Mouse (Mus musculus) hindbrain, embryonic 16.5 days (tissue): ENCODE measurements around the gene Lpar1. TPM values are rescaled to one million over a fixed set of nuclear protein-coding genes. Genes with fewer than 3 reads are reported as not detected.

ENCODE experiments used
- ATAC-seq: fragments of 200-750 bp; cut with Nextera tagmentation; 2 replicates; pipeline ENCODE4 v1.8.0; 2017; ENCODE audit warnings: moderate TSS enrichment, moderate library complexity
- H3K27ac ChIP-seq: fragments of 300-500 bp; sonication (generic); 2 replicates; pipeline ENCODE4 v1.5.1; 2014; ENCODE audit warnings: low read depth, mild to moderate bottlenecking, control low read depth, low read length, moderate library complexity
- H3K27me3 ChIP-seq: fragments of 300-500 bp; sonication (generic); replicated peaks from 2 replicates; pipeline ENCODE4 v1.6.1; 2014; ENCODE audit warnings: low read length; ENCODE audit not compliant: control insufficient read depth, insufficient read depth
- H3K36me3 ChIP-seq: fragments of 300-500 bp; sonication (generic); 2 replicates; pipeline ENCODE4 v1.6.1; 2014; ENCODE audit warnings: mild to moderate bottlenecking, low read length, moderate library complexity, mixed read lengths; ENCODE audit not compliant: control insufficient read depth, insufficient read depth
- H3K4me1 ChIP-seq: fragments of 300-500 bp; sonication (generic); 2 replicates; pipeline ENCODE4 v1.6.1; 2014; ENCODE audit warnings: low read depth, low read length; ENCODE audit not compliant: control insufficient read depth, insufficient read depth
- H3K4me2 ChIP-seq: fragments of 300-500 bp; sonication (generic); 2 replicates; pipeline ENCODE4 v1.6.1; 2014; ENCODE audit warnings: mild to moderate bottlenecking, low read length, control low read depth, moderate library complexity
- H3K4me3 ChIP-seq: fragments of 300-500 bp; sonication (generic); 2 replicates; pipeline ENCODE4 v1.5.1; 2014; ENCODE audit warnings: mild to moderate bottlenecking, low read length, control low read depth, moderate library complexity
- H3K9ac ChIP-seq: fragments of 300-500 bp; sonication (generic); 2 replicates; pipeline ENCODE4 v1.6.1; 2014; ENCODE audit warnings: low read depth, mild to moderate bottlenecking, control low read depth, low read length, moderate library complexity
- H3K9me3 ChIP-seq: fragments of 300-500 bp; sonication (generic); 2 replicates; pipeline ENCODE4 v1.6.1; 2014; ENCODE audit warnings: mild to moderate bottlenecking, low read length, moderate library complexity; ENCODE audit not compliant: control insufficient read depth
- WGBS: fragments of 180-500 bp; shearing (Covaris S2); extraction: QIAGEN DNeasy Blood & Tissue Kit; methylation state at CpG from one replicate; pipeline ENCODE4 v1.1.7; 2014; 5-methylcytosine and 5-hydroxymethylcytosine counted together
- polyA plus RNA-seq: library from polyadenylated mRNA; unstranded; fragments of >200 nt; fragmentation: Nextera tagmentation; extraction: Ambion mirVana; gene quantifications from 2 replicates; pipeline ENCODE4 v1.2.1, GENCODE M21; 2015

Gene Lpar1
- polyA plus RNA-seq, 1 experiment from 2014 or later: 20.9 TPM

DNA sequence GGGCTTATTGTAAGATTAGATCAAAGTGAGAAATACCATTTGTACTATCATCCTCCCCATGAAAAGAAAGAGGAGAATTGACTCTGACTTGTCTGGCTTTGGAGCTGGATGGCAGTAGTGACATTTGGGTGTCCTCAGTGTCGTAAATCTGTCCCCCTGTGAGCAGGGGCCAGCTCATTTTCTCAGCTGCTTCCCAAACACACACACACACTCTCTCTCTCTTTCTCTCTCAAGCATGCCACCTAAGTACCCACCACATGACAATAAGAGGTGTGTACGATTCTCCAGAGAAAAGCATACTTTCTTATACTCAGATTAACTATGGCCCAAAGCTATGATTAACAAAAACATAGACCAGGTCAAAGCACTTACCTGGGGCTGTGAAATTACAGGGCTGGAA lies 49.4 kb downstream of the Lpar1 start:
- Histone ChIP-seq H3K27ac (no peak overlapping the region), H3K9me3 (no peaks in the 10 kb centered on the region), H3K36me3 (no peaks in the 10 kb centered on the region), H3K4me2 (no peak overlapping the region), H3K4me1 (peaks cover 2% of the 10 kb centered on the region; the same call in 1 of the 2 replicates), H3K4me3 (no peak overlapping the region), H3K27me3 (no peaks in the 10 kb centered on the region), H3K9ac (no peak overlapping the region)
- ATAC-seq: no peak
- WGBS: 95% methylated on average over 2 of the region's 2 CpGs

DNA sequence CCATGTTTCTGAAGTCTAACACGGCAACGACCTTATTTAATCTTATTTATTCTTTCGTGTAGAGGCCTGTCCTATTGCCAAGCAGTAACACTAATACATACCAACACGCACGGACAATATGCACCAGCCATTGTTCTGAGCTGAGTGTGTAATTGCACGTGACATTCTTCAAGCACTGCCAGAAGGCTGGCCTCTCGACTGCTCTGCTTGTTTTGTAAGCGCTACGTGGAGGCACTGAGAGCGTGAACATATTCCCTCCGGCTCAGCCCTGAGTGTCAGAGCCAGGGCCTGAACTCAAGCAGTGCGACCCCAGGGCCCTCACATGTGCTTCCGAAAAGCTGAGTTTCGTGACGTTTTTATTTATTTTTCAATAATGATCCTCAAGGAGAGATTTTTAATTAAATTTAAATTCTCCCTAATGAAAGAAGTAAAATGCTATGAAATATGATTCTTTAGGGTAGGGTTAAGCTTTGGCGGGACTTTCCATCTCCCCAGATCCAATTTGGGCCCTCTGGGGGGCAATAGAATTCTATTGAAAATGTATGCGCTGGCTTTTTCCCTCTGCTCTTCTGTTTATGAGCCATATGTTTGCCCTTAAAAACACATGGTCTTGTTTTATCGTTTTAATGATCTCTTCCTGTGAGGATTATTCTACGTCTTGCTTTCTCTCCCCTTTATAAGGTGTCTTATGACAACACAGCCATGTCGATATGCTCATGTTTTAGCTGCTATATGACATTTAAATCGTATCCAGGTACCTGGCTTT lies 52.5 kb downstream of the Lpar1 start:
- H3K9me3 ChIP-seq: no peaks in the 10 kb centered on the region
- no peak overlapping the region for H3K4me2 ChIP-seq
- H3K27ac ChIP-seq: no peak overlapping the region
- no peak overlapping the region for H3K4me3 ChIP-seq
- no peaks in the 10 kb centered on the region for H3K27me3 ChIP-seq
- H3K9ac ChIP-seq: no peak overlapping the region
- ATAC-seq: peak; percentile 69
- no peaks in the 10 kb centered on the region for H3K36me3 ChIP-seq
- H3K4me1 ChIP-seq: no peaks in the 10 kb centered on the region
- WGBS: 45% methylated on average over 21 of the region's 21 CpGs

DNA sequence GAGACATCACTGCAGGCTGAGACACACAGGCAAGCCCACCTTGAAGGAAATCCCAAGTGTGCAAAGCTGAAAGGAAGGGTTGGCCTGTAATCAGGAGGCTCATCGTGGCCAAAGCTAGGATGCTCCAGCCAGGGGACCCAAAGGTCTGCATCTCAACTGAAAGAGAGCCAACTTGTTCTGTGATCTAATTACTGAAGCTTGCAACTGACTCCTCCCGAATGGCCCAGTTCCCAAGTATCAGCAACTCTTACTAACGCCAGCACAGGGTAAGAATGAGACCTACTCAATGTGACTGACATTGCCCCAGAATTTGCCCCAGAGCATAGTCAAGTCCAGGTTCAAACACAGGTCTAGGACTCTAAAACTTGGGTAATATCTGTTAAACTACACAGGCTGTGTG lies 53.9 kb downstream of the Lpar1 start:
- no peaks in the 10 kb centered on the region for H3K4me1 ChIP-seq
- ATAC-seq: no peak
- WGBS: 54% methylated on average over 3 of the region's 3 CpGs
- no peak overlapping the region for H3K9ac ChIP-seq
- no peak overlapping the region for H3K4me3 ChIP-seq
- no peaks in the 10 kb centered on the region for H3K36me3 ChIP-seq
- no peaks in the 10 kb centered on the region for H3K27me3 ChIP-seq
- no peak overlapping the region for H3K27ac ChIP-seq
- no peaks in the 10 kb centered on the region for H3K9me3 ChIP-seq
- H3K4me2 ChIP-seq: no peak overlapping the region

DNA sequence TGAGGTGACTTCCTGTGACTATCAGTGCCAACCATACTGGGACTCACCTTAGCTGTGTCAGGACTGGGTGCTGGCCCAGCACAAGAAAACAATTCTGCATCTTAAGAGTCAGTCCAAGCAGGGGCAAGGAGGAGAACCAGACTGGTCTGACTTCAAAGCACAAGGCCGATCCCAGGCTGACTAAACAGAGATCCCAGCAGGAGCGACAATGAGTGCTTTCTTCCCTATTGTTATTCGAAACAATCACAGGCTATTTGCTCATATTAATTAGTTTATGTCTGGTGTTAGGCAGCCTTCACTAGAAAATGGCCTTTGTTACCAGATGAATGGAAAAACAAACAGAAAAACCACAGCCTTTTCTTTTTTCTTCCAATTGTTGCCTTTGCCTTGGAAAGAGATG lies 54.5 kb downstream of the Lpar1 start:
- H3K4me1 ChIP-seq: no peaks in the 10 kb centered on the region
- no peak overlapping the region for H3K27ac ChIP-seq
- no peaks in the 10 kb centered on the region for H3K27me3 ChIP-seq
- H3K9ac ChIP-seq: no peak overlapping the region
- no peak for ATAC-seq
- H3K9me3 ChIP-seq: no peaks in the 10 kb centered on the region
- WGBS: 35% methylated on average over 3 of the region's 3 CpGs
- no peak overlapping the region for H3K4me2 ChIP-seq
- H3K36me3 ChIP-seq: no peaks in the 10 kb centered on the region
- H3K4me3 ChIP-seq: no peak overlapping the region

DNA sequence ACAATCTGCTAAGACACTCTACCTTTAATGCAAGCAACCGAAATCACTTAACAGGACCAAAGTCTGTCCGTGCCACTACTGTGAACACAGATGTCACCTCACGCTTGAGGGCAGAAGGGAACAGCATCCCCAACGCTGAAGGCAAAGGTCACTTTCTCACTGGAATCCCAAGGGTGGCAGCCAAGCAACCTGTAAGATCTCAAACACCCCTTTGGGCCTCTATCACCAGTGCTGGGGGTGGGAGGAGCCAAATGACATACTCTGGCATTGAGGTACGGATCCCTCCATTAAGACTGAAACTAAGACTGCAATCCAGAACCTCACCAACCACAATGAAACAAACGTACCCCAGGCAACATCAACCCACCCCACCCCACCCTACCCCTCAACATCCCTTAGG lies 55.0 kb downstream of the Lpar1 start:
- H3K36me3 ChIP-seq: no peaks in the 10 kb centered on the region
- no peak overlapping the region for H3K9ac ChIP-seq
- H3K27me3 ChIP-seq: no peaks in the 10 kb centered on the region
- H3K4me2 ChIP-seq: no peak overlapping the region
- H3K27ac ChIP-seq: no peak overlapping the region
- ATAC-seq: no peak
- H3K4me3 ChIP-seq: no peak overlapping the region
- H3K4me1 ChIP-seq: no peaks in the 10 kb centered on the region
- H3K9me3 ChIP-seq: no peaks in the 10 kb centered on the region
- WGBS: 66% methylated on average over 6 of the region's 6 CpGs

DNA sequence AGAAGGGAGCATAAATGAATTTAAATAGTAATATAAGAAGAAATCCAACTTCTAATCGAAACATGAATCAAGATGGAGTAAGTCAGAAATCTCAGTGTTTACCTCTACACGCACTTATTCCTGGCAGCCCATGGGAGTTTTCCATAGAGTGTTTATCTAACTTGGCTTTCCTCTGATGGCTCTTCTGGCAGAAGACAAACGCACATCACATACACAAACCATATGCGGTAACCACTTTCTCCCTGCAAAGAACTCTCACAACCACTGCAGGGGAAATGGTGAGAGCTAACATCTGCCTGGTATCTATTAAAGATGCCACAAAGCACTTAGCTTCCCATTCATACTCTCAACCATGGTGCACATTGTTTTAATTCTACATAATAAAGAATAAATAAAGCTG lies 56.4 kb downstream of the Lpar1 start:
- H3K27me3 ChIP-seq: no peaks in the 10 kb centered on the region
- H3K4me2 ChIP-seq: no peak overlapping the region
- H3K27ac ChIP-seq: no peak overlapping the region
- no peak overlapping the region for H3K9ac ChIP-seq
- no peaks in the 10 kb centered on the region for H3K9me3 ChIP-seq
- no peak for ATAC-seq
- no peaks in the 10 kb centered on the region for H3K36me3 ChIP-seq
- H3K4me1 ChIP-seq: no peaks in the 10 kb centered on the region
- WGBS: 87% methylated on average over 4 of the region's 4 CpGs
- H3K4me3 ChIP-seq: no peak overlapping the region

DNA sequence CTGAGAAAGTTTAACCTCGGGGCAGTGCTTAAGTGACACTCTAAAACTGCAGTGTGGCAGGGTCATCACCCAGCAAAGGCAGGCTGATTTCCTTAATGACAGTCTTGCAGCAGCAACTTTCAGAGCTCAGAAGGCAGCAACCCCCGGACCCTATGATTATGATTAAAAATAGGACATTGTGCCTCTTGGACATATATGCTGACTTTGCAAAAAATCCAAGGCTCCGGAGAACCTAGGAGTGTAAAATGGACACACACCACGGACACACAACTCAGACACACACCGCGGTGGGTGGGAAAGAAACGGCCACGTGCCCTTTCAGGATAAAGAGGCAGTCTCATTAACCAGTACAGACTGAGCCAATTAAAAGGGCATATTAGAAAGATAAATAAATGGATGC lies 57.0 kb downstream of the Lpar1 start:
- Histone ChIP-seq H3K27ac (no peak overlapping the region), H3K9me3 (no peaks in the 10 kb centered on the region), H3K9ac (no peak overlapping the region), H3K4me3 (no peak overlapping the region), H3K36me3 (no peaks in the 10 kb centered on the region), H3K4me2 (no peak overlapping the region), H3K27me3 (no peaks in the 10 kb centered on the region), H3K4me1 (no peaks in the 10 kb centered on the region)
- 75% methylated on average over 8 of the region's 8 CpGs for WGBS
- ATAC-seq: no peak

DNA sequence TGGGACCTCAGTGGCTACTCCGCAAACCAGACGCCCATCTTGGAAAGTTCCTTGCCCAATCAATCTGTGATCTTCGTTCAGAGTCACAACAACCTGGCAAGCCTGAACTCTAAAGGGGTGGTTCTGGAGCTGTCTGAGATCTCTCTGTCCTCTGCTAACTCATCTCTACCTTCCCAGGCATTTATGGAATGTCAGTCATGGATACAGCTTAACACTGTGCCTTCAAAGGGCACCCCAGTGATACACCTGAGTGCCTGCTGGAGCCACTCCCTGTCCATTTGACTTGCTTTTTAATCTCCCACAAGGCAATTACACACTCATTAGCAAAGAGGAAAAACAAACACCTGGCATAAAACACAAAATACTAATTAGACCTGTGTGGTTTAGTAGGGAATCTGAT lies 62.0 kb downstream of the Lpar1 start:
- no peaks in the 10 kb centered on the region for H3K36me3 ChIP-seq
- no peaks in the 10 kb centered on the region for H3K27me3 ChIP-seq
- H3K27ac ChIP-seq: no peak overlapping the region
- ATAC-seq: no peak
- H3K4me1 ChIP-seq: no peaks in the 10 kb centered on the region
- H3K4me3 ChIP-seq: no peak overlapping the region
- WGBS: 77% methylated on average over 3 of the region's 3 CpGs
- no peak overlapping the region for H3K4me2 ChIP-seq
- no peak overlapping the region for H3K9ac ChIP-seq
- H3K9me3 ChIP-seq: no peaks in the 10 kb centered on the region

DNA sequence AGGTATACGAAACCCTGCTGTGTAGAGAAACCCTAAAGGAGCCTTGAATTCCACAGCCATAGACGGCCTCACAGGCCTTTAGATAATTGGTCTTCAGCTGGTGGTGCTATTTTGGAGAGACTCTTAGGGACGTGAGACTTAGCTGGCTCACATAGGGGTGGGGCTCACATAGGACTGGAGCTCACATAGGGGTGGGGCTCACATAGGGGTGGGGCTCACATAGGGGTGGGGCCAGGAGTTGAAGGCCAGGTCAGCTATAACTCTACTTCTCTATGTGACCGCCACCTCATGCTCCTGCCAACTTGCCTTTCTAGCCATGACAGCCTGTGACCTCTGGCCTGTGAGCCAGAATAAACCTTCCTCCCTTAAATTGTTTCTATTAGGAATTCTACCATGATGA lies 63.3 kb downstream of the Lpar1 start:
- Histone ChIP-seq H3K4me1 (no peaks in the 10 kb centered on the region), H3K4me2 (no peak overlapping the region), H3K4me3 (no peak overlapping the region), H3K27me3 (no peaks in the 10 kb centered on the region), H3K9me3 (no peaks in the 10 kb centered on the region), H3K36me3 (no peaks in the 10 kb centered on the region), H3K27ac (no peak overlapping the region), H3K9ac (no peak overlapping the region)
- ATAC-seq: no peak
- 93% methylated on average over 4 of the region's 4 CpGs for WGBS
